Mouse (Mus musculus) gastrocnemius, adult 2 months (tissue): ENCODE measurements around the gene Astn2. TPM values are rescaled to one million over a fixed set of nuclear protein-coding genes. Genes with fewer than 3 reads are reported as not detected.

Experiments
- DNase-seq: peaks from one replicate; pipeline ENCODE4 v3.0.0; 2022
- H3K27ac ChIP-seq: fragments of 200-600 bp; 2 replicates; pipeline ENCODE4 v1.8.1; 2022; ENCODE audit warnings: mild to moderate bottlenecking
- H3K4me3 ChIP-seq: fragments of 200-600 bp; 2 replicates; pipeline ENCODE4 v1.8.1; 2022; ENCODE audit warnings: mild to moderate bottlenecking, moderate library complexity
- CTCF ChIP-seq: fragments of 200-600 bp; IDR thresholded peaks from 2 replicates; pipeline ENCODE4 v1.8.1; 2022; ENCODE audit warnings: antibody characterized with exemption, mild to moderate bottlenecking, moderate library complexity
- intact Hi-C: fragments of 180-260 bp; cut with DNase I; formaldehyde crosslinking; loops from one replicate; pipeline ENCODE4 v1.15.1; 2025
- total RNA-seq, 2 experiments: library from RNA; stranded (reverse); gene quantifications; 2 replicates each; pipeline ENCODE4 v1.2.3; 2021

Astn2 gene
- total RNA-seq, 2 experiments from 2014 or later = 0.61 to 1.0 TPM

DNA sequence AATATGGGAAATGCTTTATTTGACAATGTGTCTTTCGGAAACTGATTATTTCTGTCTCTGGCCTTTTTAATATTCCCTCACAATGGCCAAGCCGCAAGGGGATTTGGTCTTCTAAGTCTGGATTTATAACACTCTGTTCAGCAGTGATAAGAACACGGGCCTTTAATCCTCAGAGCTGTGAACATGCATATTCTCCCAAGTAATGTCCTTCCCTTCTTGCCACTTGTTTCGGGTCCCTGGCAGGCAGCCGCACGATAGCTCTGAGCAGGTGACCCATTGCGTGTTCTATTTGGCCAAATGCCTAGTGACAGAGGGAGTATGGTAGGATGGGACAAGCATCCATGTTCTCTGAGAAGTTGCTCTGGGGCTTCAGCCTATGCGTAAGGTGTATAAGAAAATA is 214.8 kb downstream of the Astn2 start:
- no peak for TF ChIP-seq CTCF
- Histone ChIP-seq H3K4me3 (no peak overlapping the region), H3K27ac (no peak overlapping the region)
- intact Hi-C loops = no loop called here
- DNase-seq = no peak

DNA sequence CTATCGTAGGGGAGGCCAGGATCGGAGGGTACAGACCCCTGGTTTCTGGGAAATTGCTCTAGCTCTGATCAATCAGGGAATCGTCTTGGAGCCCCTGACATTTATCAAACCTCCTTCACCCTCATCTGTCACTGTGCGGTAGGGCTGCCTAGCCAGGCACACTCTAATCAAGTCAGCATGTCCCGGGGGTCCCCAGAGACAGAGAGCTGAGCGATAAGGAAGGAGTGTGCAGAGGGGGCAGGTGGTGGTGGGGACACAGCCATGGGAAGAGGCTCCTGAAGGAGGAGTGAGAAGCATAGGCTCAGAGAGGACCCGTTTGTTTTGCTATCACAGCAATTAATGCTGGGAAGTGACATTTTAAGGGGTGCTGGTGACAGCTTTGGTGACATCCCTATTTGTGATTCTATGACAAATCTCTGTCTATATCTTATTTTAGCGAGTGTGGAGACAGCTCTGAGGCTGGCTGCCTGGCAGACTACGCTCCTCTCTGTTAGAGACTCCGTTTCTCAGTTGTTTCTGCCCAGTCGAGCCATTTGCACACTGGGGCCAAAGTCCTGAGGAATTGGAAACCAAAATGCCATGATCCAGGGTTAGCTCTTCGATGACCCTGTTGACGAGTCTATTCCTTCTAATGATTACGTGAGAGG is 228.4 kb downstream of the Astn2 start:
- no peak for DNase-seq
- no peak for TF ChIP-seq CTCF
- no peak overlapping the region for H3K4me3 ChIP-seq
- H3K27ac ChIP-seq = no peak overlapping the region
- intact Hi-C loops = no loop called here

DNA sequence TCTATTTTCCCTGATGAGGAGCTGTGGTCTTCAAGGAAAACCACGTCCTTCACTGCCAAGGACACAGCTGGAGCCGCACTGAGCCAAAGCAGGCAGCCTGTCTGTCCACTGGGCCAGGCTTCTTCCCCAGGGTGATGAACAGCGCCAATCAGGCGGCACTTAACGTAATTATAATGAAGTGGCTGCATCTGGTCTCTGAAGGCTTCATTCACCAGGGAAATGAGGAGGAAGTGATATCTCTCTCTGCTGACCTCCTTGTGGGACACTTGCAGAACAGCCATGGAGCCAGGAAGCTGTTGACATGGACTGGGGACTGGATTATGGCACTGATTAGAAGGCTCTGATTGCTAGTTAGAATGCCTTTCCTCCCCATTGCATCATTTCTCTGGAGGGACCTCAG is 232.8 kb downstream of the Astn2 start:
- intact Hi-C loops = no loop called here
- H3K27ac ChIP-seq = no peak overlapping the region
- DNase-seq = peak; percentile 46
- H3K4me3 ChIP-seq = no peak overlapping the region
- TF ChIP-seq CTCF = no peak

DNA sequence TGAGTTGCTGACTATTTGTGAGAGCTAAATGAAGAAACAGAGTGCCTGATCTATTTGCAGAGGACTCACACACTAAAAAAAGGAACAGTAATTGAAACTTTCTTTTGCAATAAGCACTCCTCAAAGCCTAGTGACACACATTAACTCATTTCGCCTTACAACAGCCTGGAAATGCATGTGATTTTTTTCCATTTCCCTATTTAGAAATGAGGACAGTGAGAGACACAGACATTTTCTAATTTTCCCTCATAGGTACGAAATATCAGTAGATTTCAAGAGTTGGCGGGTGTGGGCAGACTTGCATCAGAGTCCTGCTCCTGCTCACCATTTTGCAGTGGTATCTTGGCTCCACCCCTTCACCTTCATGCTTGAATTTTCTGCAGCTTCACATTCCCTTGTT is 233.6 kb downstream of the Astn2 start:
- no peak for DNase-seq
- no peak for TF ChIP-seq CTCF
- Histone ChIP-seq H3K4me3 (no peak overlapping the region), H3K27ac (no peak overlapping the region)
- intact Hi-C loops = no loop called here

DNA sequence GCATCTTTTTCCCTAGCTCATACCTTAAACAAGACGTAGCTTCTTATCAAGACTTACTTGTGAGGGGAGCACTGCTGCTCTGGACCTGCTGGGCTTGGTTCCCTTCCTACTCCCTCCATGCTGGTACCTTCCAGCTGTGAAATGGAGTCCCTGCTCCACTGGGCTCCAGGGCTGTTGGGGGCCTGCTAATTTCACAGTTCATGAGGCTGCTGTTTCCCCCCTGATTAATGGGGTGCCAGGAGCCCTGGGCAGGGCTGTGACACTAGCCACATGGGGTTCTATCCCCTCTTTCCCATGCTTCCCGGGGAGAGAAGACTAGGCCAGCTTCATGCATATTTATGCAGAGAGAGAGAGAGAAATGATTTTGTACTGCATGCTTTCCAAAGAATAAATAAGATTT is 234.9 kb downstream of the Astn2 start:
- no peak for TF ChIP-seq CTCF
- intact Hi-C loops = no loop called here
- Histone ChIP-seq H3K4me3 (no peak overlapping the region), H3K27ac (no peak overlapping the region)
- DNase-seq = no peak

DNA sequence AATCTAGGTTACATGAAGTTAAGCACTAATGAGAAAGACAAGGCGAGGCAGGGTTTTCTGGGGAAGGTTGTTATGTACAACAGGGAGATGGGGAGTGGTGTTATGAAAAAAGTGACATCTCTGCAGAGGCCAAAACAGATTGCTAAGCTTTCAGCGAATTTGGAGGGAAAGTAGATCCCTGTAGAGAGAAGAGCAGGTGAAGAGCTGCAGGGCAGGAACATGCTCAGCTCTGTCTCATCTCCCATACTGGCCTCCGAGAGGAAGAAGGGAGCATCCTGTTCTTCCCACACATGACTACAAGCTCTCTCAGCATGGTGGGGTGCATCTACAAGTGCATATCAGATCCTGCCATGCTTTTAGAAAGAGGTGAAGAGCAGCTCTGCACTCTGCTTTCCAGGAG is 245.7 kb downstream of the Astn2 start:
- TF ChIP-seq CTCF = no peak
- intact Hi-C loops = no loop called here
- no peak overlapping the region for H3K27ac ChIP-seq
- no peak for DNase-seq
- no peak overlapping the region for H3K4me3 ChIP-seq

DNA sequence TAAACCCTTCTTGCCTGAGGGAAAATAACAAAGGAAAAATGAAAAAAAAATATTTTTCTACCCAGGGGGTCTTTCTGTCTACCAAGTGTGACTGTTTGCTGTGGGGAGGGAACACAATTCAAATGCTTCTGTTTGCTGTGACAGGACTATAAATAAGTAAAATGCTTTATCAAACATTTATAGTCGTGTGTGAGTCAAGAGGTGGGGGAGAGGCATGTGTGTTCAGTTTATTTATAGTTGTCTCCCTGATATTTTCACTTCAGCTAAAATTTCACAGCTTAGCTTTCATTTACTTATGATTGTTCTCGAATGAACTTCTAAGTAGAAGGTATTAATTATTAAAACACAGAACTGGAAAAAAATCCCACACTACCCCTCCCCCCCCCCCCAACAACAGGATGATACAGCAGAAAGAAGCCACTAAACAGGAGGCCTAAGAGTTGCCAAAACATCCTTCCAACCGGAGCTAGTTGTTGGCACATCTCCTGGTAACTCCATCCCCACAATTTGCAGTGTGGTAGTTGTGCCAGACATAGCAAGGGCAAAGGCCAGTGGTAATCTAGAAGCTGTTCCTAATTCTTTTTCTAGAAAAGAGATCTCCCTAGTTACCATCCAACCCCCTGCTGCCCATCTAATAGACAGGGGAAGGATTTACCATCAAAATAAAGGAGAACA is 246.8 kb downstream of the Astn2 start:
- DNase-seq = peak; percentile 24
- Histone ChIP-seq H3K4me3 (no peak overlapping the region), H3K27ac (peak overlapping the region; percentile 61)
- intact Hi-C loops = no loop called here
- TF ChIP-seq CTCF = no peak

DNA sequence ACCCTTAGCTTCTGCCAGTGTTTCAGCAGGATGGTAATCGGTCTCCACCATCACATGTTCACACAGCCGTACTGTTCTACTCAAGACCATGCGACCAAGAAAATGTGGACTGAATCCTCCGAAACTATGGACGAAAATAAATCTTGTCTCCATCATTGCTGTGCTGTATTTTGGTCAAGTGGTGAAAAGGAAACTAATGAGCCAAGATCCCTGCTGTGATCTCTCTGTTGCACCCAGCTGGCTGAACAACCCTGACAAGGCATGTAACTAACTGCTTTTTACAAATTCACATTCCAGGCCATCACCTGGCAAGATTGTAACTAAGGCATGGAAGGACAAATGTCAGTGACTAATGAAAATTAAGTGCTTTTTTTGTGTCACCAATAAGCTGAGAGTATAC is 257.9 kb downstream of the Astn2 start:
- intact Hi-C loops = no loop called here
- no peak for TF ChIP-seq CTCF
- Histone ChIP-seq H3K4me3 (no peak overlapping the region), H3K27ac (no peak overlapping the region)
- no peak for DNase-seq

DNA sequence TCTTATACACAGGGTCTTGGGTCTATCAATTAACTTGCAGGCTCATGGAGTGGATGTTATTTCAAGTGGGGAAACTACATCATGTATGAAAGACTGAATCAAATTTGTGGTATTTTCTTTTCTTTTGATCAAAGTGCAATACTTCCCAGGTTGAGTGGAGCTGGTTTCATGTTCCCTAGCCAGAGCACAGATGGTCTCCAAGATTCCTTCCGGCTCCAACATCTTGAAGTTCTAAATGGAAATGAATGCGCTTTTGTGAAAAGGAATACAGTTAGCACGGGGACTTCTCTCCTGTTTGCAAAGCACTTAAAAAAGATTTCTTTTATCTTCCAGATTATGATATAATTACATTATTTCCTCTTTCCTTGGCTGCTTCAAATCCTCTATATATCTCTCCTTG is 278.2 kb downstream of the Astn2 start:
- TF ChIP-seq CTCF = no peak
- Histone ChIP-seq H3K27ac (no peak overlapping the region), H3K4me3 (no peak overlapping the region)
- DNase-seq = no peak
- intact Hi-C loops = no loop called here

DNA sequence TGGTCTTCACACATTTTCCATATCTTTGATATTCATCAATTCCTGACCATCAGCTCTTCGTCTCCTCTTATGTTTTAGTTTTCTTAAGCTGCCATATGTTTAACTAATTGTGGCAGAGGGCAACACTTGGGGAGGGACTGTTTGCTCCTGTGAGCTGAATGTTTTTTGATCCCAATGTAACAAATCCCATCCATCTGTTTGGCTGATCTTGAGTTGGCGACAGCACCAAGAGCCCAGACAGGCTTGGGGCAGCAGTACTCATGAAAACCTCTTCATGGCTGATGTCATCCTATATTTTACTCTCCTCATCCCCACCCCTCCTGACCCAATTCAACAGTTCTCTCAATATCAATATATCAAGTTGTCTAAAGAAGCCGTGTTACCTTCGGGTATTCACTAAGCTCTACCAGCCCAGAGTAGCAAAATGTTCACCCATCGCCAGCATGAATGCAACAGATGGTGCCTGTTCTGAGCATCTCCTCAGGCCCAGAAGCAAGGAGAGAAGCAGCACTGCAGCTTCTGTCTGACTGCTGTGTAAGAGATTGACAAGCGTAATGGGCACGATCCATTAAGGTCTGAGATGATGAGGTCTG is 281.5 kb downstream of the Astn2 start:
- Histone ChIP-seq H3K4me3 (no peak overlapping the region), H3K27ac (no peak overlapping the region)
- no peak for TF ChIP-seq CTCF
- DNase-seq = no peak
- intact Hi-C loops = no loop called here

DNA sequence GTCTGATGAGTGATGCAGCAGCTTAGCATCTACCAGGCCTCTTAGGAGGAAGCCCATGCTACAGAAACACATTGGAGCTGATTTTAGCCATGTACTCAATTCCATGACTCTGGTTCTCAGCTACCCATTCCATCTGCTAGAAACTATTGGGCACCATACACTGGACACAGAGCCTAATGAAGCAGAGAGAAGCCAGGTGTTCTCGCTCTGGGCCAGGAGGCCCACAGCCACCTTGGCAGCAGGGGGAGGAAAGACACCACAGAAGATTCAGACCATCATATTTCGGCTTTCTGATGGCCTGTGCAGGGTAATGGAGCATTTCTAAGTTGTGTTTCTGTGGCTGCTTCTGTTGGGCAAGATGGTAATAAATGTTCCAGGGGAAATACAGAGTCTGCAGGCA is 290.2 kb downstream of the Astn2 start:
- Histone ChIP-seq H3K4me3 (no peak overlapping the region), H3K27ac (no peak overlapping the region)
- DNase-seq = no peak
- no peak for TF ChIP-seq CTCF
- intact Hi-C loops = no loop called here

DNA sequence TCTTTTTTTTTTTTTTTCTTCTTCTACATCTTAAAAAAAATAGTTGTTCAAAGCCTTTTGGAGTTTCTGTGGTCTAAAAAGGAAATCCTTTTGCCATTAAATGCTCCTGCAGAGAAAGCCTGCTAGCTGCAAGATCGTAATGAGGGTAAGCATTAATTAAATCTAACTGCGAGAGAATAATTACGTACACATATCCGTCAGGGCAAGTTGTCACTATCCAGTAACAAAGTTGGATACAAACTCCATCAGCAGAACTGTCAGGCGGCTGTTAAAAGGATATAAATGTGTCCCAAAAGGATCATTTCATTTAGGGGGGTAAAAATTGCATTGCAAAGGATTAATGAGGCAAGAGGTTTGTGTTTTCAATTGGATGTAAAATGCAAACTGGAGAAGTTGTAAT is 302.4 kb downstream of the Astn2 start:
- no peak for DNase-seq
- intact Hi-C loops = no loop called here
- no peak for TF ChIP-seq CTCF
- no peak overlapping the region for H3K4me3 ChIP-seq
- no peak overlapping the region for H3K27ac ChIP-seq

DNA sequence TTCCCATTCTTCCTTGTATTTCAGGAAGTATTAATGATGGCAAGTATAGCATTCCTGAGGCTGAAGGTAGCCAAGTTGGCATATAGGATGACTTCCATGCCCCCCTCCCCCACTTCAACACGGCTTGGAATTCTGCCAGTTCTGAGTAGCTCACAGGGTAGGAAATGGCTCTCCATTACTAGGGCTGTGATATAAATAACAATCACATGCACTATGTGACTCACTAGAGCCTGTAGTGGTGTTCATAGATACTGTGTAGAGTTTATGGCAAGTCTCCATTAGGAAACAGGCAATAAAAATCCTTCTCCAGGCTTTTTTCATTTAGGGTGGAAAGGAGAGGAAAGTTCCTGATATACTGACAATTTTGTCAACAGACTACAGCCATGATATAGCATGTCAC is 306.8 kb downstream of the Astn2 start:
- no peak for DNase-seq
- intact Hi-C loops = no loop called here
- no peak for TF ChIP-seq CTCF
- no peak overlapping the region for H3K4me3 ChIP-seq
- H3K27ac ChIP-seq = no peak overlapping the region

DNA sequence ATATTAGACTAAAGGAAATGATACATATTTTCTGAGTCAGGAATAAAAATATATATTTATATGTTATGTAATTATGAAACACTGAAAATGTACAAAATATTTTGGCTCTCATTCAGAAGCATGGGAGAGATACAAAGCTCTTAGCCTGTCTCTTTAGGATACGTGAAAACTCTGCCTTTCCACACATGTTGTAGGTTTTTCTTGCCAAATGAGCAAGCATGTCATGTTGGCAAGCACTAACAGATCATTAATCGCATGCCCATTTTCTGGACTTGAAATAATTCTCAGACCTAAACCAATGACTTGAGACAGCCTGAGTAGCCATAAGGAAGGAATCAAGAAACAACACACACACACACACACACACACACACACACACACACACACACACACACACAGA is 308.3 kb downstream of the Astn2 start:
- TF ChIP-seq CTCF = no peak
- no peak for DNase-seq
- intact Hi-C loops = no loop called here

More for the DNA sequence above, 308.3 kb downstream of the Astn2 start:
- Histone ChIP-seq H3K27ac (no peak overlapping the region), H3K4me3 (no peak overlapping the region)
